Mouse (Mus musculus): ENCODE results near the gene Uxs1. TPM values are rescaled to one million over a fixed set of nuclear protein-coding genes. Genes with fewer than 3 reads are reported as not detected.

Uxs1 gene
- polyA plus RNA-seq, 1 experiment from 2014 or later = 37.7 TPM

GRCm38 (mm10) chr1:43781195-43781594 lies 46.4 kb downstream of the Uxs1 start:
- Histone ChIP-seq H3K27ac (no peak overlapping the region), H3K4me3 (ENCODE audit: inconsistent target) (no peak overlapping the region), H3K79me2 (ENCODE audit: inconsistent target) (no peaks in the 10 kb centered on the region), H3K36me3 (ENCODE audit: inconsistent target) (peaks cover 11% of the 10 kb centered on the region; the same call in 1 of the 2 replicates)
- 92% methylated on average over 2 of the region's 2 CpGs for WGBS (ENCODE audit: missing documents)

- Histone ChIP-seq H3K4me3 (ENCODE audit: inconsistent target) (no peak overlapping the region), H3K79me2 (ENCODE audit: inconsistent target) (no peaks in the 10 kb centered on the region), H3K27ac (no peak overlapping the region), H3K36me3 (ENCODE audit: inconsistent target) (peaks cover 11% of the 10 kb centered on the region; the same call in 1 of the 2 replicates)
- 87% methylated on average over 3 of the region's 3 CpGs for WGBS (ENCODE audit: missing documents)
Measured at GRCm38 (mm10) chr1:43776106-43776505, 51.5 kb downstream of the Uxs1 start.

- Histone ChIP-seq H3K4me3 (ENCODE audit: inconsistent target) (no peak overlapping the region), H3K36me3 (ENCODE audit: inconsistent target) (peaks cover 5% of the 10 kb centered on the region; the same call in 1 of the 2 replicates), H3K27ac (no peak overlapping the region), H3K79me2 (ENCODE audit: inconsistent target) (no peaks in the 10 kb centered on the region)
- 93% methylated on average over 4 of the region's 4 CpGs for WGBS (ENCODE audit: missing documents)
Measured at GRCm38 (mm10) chr1:43774126-43774525, 53.5 kb downstream of the Uxs1 start.

GRCm38 (mm10) chr1:43772694-43773093 lies 54.9 kb downstream of the Uxs1 start:
- H3K79me2 ChIP-seq (ENCODE audit: inconsistent target) = no peaks in the 10 kb centered on the region
- WGBS (ENCODE audit: missing documents) = 93% methylated on average over 3 of the region's 3 CpGs
- H3K27ac ChIP-seq = no peak overlapping the region
- H3K4me3 ChIP-seq (ENCODE audit: inconsistent target) = no peak overlapping the region
- no peaks in the 10 kb centered on the region for H3K36me3 ChIP-seq (ENCODE audit: inconsistent target)

- H3K36me3 ChIP-seq (ENCODE audit: inconsistent target) = no peaks in the 10 kb centered on the region
- no peak overlapping the region for H3K27ac ChIP-seq
- no peaks in the 10 kb centered on the region for H3K79me2 ChIP-seq (ENCODE audit: inconsistent target)
- no peak overlapping the region for H3K4me3 ChIP-seq (ENCODE audit: inconsistent target)
- 96% methylated on average over 3 of the region's 3 CpGs for WGBS (ENCODE audit: missing documents)
Measured at GRCm38 (mm10) chr1:43770032-43770431, 57.6 kb downstream of the Uxs1 start.

- 59% methylated on average over 1 of the region's 1 CpGs for WGBS (ENCODE audit: missing documents)
- no peaks in the 10 kb centered on the region for H3K79me2 ChIP-seq (ENCODE audit: inconsistent target)
- no peak overlapping the region for H3K27ac ChIP-seq
- H3K36me3 ChIP-seq (ENCODE audit: inconsistent target) = no peaks in the 10 kb centered on the region
- H3K4me3 ChIP-seq (ENCODE audit: inconsistent target) = no peak overlapping the region
Measured at GRCm38 (mm10) chr1:43769348-43769747, 58.3 kb downstream of the Uxs1 start.

GRCm38 (mm10) chr1:43768385-43768990 lies 59.1 kb downstream of the Uxs1 start:
- no peak overlapping the region for H3K27ac ChIP-seq
- H3K36me3 ChIP-seq (ENCODE audit: inconsistent target) = no peaks in the 10 kb centered on the region
- no peak overlapping the region for H3K4me3 ChIP-seq (ENCODE audit: inconsistent target)
- WGBS (ENCODE audit: missing documents) = 39% methylated on average over 4 of the region's 4 CpGs
- no peaks in the 10 kb centered on the region for H3K79me2 ChIP-seq (ENCODE audit: inconsistent target)

- no peaks in the 10 kb centered on the region for H3K36me3 ChIP-seq (ENCODE audit: inconsistent target)
- H3K79me2 ChIP-seq (ENCODE audit: inconsistent target) = no peaks in the 10 kb centered on the region
- no peak overlapping the region for H3K27ac ChIP-seq
- H3K4me3 ChIP-seq (ENCODE audit: inconsistent target) = no peak overlapping the region
- 89% methylated on average over 2 of the region's 2 CpGs for WGBS (ENCODE audit: missing documents)
Measured at GRCm38 (mm10) chr1:43766328-43766727, 61.3 kb downstream of the Uxs1 start.

GRCm38 (mm10) chr1:43764481-43764880 lies 63.1 kb downstream of the Uxs1 start:
- Histone ChIP-seq H3K27ac (no peak overlapping the region), H3K4me3 (ENCODE audit: inconsistent target) (no peak overlapping the region), H3K36me3 (ENCODE audit: inconsistent target) (no peaks in the 10 kb centered on the region), H3K79me2 (ENCODE audit: inconsistent target) (no peaks in the 10 kb centered on the region)
- WGBS (ENCODE audit: missing documents) = 88% methylated on average over 2 of the region's 2 CpGs

GRCm38 (mm10) chr1:43760085-43760484 lies 67.5 kb downstream of the Uxs1 start:
- Histone ChIP-seq H3K27ac (no peak overlapping the region), H3K36me3 (ENCODE audit: inconsistent target) (no peaks in the 10 kb centered on the region), H3K4me3 (ENCODE audit: inconsistent target) (no peak overlapping the region), H3K79me2 (ENCODE audit: inconsistent target) (no peaks in the 10 kb centered on the region)

GRCm38 (mm10) chr1:43754448-43755312 lies 72.9 kb downstream of the Uxs1 start:
- peaks cover 9% of the 10 kb centered on the region; the same call in 1 of the 2 replicates for H3K36me3 ChIP-seq (ENCODE audit: inconsistent target)

GRCm38 (mm10) chr1:43738519-43738894 lies 89.1 kb downstream of the Uxs1 start:
- 94% methylated on average over 10 of the region's 10 CpGs for WGBS (ENCODE audit: missing documents)
- Histone ChIP-seq H3K79me2 (ENCODE audit: inconsistent target) (no peaks in the 10 kb centered on the region), H3K36me3 (ENCODE audit: inconsistent target) (no peaks in the 10 kb centered on the region)

More at GRCm38 (mm10) chr1:43754448-43755312, 72.9 kb downstream of the Uxs1 start:
- no peak overlapping the region for H3K27ac ChIP-seq
- H3K4me3 ChIP-seq (ENCODE audit: inconsistent target) = no peak overlapping the region
- WGBS (ENCODE audit: missing documents) = 95% methylated on average over 8 of the region's 8 CpGs
- H3K79me2 ChIP-seq (ENCODE audit: inconsistent target) = no peaks in the 10 kb centered on the region

GRCm38 (mm10) chr1:43737812-43738518 lies 89.6 kb downstream of the Uxs1 start:
- 79% methylated on average over 7 of the region's 7 CpGs for WGBS (ENCODE audit: missing documents)

More at GRCm38 (mm10) chr1:43738519-43738894, 89.1 kb downstream of the Uxs1 start:
- H3K4me3 ChIP-seq (ENCODE audit: inconsistent target) = no peak overlapping the region
- H3K27ac ChIP-seq = no peak overlapping the region

GRCm38 (mm10) chr1:43732657-43733056 lies 94.9 kb downstream of the Uxs1 start:
- Histone ChIP-seq H3K79me2 (ENCODE audit: inconsistent target) (no peaks in the 10 kb centered on the region), H3K4me3 (ENCODE audit: inconsistent target) (no peak overlapping the region), H3K27ac (no peak overlapping the region), H3K36me3 (ENCODE audit: inconsistent target) (no peaks in the 10 kb centered on the region)
- 92% methylated on average over 1 of the region's 1 CpGs for WGBS (ENCODE audit: missing documents)

More at GRCm38 (mm10) chr1:43737812-43738518, 89.6 kb downstream of the Uxs1 start:
- no peak overlapping the region for H3K27ac ChIP-seq
- H3K79me2 ChIP-seq (ENCODE audit: inconsistent target) = no peaks in the 10 kb centered on the region
- no peak overlapping the region for H3K4me3 ChIP-seq (ENCODE audit: inconsistent target)
- H3K36me3 ChIP-seq (ENCODE audit: inconsistent target) = no peaks in the 10 kb centered on the region

GRCm38 (mm10) chr1:43732100-43732499 lies 95.5 kb downstream of the Uxs1 start:
- no peak overlapping the region for H3K27ac ChIP-seq
- 95% methylated on average over 4 of the region's 4 CpGs for WGBS (ENCODE audit: missing documents)
- H3K4me3 ChIP-seq (ENCODE audit: inconsistent target) = no peak overlapping the region
- no peaks in the 10 kb centered on the region for H3K36me3 ChIP-seq (ENCODE audit: inconsistent target)
- no peaks in the 10 kb centered on the region for H3K79me2 ChIP-seq (ENCODE audit: inconsistent target)
